Mouse (Mus musculus) layer of hippocampus, postnatal 10 days (tissue): Measurements from ENCODE around the gene Mt4. TPM values are rescaled to one million over a fixed set of nuclear protein-coding genes. Genes with fewer than 3 reads are reported as not detected.

ENCODE experiments used
- DNase-seq, 2 experiments: peaks; one replicate each; pipeline ENCODE4 v3.0.0; 2021; ENCODE audit warnings: low spot score in 2 of 2
- long read RNA-seq: library from polyadenylated mRNA; stranded (forward); transcript quantifications from one replicate; pipeline ENCODE4 v2.0.0, GENCODE M21; 2023
- total RNA-seq, 2 experiments: library from RNA; stranded (reverse); gene quantifications; 2 replicates each; pipeline ENCODE4 v1.2.3; 2021

Gene Mt4
- not detected for total RNA-seq
- long read RNA-seq, partial matches to known transcripts = 0 of 1 reads
- long read RNA-seq, other reads (novel, unspliced or antisense) = 0 of 1 reads

DNA sequence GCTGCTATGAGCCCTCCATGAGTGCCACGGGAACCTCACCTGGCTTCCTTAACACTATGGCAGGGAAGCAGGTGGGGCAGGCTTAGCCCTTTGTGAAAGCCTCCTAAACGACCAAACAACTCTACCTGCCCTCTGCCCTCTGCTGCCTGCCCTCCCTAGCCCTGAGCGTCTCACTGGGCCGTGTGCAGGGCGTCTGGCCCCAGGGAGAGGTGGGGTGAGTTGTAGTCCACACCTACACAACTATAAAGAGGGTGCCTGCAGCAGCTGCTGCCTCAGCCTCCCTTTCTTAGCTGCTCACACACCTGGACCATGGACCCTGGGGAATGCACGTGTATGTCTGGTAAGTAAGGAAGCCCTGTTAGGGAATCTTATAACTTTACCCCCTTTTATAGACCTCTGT, at the start of gene Mt4:
Gene Mt4 (plus strand): TSS at position 265 of the 400 bp plus-strand sequence.
- DNase-seq = no peak

DNA sequence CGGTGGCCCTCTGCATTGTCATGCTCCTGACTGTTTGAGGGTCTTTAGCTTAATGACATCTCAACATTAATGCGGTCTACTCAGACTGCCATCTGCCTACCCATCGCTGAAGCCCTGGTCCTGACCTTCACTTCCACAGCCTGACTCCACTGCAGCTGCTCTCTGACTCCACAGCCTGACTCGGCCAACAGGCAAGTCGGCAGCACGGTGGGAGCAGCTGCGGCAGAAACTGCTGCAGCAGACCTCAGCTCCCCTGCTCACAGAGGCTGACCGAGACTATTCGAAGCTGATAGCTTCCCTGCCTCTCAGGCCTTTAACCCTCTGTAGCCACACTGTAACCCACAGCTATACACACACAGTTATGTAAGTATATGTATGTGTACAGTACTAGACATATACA, 49.0 kb upstream of the Mt4 start:
- no peak for DNase-seq

DNA sequence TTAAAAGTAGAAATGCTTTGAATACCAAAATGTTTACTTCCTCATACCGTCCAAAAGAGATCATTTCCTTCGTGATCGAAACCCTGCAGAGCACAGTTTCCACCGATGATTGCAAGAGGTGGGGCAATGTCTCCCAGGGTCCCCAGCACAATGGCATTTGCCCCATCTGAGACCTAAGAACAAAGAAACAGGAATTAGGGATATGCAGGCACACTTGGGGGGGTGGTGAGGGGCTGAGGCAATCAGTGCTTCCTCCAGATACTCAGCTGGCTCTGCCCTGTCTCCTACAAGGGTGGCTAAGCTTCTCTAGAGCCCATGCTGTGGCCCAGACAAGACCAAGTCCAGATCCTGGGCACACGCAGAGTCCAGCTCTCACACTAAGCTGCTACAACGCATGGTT, 47.3 kb upstream of the Mt4 start:
- DNase-seq = no peak

DNA sequence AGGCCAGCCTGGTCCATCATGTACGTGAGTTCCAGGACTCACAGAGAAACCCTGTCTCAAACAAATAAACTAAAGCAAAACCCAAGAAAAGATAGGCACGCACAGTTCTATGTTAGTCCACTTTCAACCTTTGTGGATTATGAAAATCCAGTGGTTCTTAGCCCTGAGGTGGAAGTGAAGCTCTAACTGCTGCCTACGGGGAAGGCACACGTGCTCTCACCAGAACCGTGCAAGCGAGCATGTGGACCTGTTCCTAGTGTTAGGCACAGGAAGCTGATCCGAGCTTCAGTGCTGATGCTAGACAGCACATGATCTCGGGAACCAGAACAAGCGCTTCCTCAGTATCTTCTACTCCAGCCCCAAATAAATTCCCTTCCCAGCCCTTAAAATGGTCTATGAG, 44.1 kb upstream of the Mt4 start:
- no peak for DNase-seq

DNA sequence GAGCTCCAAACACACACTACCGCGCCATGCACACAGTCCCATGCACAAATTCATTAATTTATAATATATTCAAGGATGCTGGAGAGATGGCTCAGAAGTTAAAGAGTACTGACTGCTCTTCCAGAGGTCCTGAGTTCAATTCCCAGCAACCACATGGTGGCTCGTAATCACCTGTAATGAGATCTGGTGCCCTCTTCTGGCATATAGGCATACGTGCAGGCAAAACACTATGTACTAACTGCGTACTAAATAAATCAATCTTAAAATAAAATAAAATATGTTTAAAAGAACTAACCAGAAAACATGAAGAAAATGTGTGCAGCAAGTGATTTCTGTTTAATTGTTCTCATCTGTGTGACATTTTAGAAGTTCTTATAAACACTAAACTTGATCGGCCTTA, 42.7 kb upstream of the Mt4 start:
- DNase-seq = no peak

DNA sequence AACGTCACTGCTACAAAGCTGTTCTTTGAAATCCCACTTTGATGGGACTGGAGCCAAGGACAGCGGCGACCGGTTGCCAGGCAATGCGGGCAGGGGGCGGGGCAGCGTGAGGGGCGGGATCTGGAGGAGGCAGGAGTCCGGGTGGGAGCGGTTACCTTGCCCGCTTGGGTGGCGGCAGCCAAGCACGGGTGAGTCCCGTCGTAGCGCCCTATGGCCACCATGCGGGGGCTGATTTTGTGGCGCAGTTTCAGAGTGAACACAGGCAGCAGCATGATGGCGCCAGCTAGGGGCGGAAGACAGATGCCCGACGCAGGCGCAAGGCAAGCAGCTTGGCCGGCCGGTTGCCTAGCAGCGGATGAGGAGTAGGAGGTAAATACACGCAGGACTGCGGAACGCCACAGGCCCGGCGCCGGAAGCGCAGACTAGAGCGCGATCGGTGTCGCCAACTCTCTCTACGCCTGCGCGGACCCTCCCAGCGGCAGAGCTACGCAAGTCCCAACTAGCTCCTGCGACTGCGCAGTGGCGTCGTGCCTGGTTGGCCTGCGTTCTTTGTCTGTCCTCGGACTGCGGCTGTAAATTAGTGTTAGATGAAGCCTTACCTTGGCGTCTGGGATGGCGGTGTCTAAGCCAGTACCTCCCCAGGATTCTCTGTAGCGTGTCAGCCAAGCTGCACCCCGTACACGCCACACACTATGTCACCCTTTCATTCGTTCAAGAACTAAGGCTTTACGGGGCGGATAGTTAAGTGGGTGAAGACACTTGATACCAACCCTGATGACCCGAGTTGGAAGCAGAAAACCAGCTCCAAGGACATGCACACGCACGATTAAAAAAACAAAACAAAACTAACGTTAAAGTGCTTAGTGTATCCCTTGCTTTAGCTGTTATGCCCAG, 38.7 kb upstream of the Mt4 start, which contains the start of gene Bbs2:
Gene Bbs2 (minus strand): TSS at position 848 of the 894 bp plus-strand sequence.
- DNase-seq = peak; percentile 98 to 99

DNA sequence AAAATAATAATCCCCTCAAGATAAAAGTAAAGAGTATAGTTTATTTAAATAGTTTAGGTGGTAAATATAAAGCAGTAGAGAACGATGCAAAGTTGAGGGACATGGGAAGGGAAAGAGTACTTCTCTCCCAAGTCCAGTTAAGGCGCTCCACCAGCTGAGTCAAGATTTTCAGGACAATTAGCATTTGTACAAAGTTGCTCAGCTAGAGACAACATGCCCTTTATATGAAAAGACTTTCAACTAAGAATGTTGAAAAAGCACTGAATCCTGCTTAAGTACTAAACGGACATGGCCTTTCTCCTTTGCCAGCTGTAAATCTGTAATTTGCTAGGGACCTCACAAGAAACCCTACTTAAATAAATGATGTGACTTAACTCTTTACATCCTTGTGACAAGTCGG, 38.0 kb upstream of the Mt4 start:
- DNase-seq = no peak

DNA sequence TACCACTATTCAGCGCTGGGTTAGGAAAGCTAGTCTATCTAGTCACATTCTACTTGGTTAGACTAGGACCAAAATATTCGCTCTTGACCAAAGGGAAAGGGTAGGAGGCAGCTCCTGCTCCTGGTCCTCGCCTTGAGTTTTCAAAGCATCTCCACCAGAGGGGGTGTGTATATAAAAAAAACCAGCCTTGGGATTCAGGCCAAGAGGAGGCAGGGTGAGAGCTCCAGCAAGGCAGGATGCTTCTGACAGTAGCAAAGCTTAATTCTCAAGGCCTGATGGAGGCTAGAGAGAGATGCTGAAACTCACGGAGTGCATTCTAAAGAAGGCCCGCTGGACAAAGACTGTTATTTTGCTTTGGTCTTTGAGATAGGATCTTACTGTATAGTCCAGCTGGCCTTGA, 32.9 kb upstream of the Mt4 start:
- peak; percentile 28 to 57 for DNase-seq

DNA sequence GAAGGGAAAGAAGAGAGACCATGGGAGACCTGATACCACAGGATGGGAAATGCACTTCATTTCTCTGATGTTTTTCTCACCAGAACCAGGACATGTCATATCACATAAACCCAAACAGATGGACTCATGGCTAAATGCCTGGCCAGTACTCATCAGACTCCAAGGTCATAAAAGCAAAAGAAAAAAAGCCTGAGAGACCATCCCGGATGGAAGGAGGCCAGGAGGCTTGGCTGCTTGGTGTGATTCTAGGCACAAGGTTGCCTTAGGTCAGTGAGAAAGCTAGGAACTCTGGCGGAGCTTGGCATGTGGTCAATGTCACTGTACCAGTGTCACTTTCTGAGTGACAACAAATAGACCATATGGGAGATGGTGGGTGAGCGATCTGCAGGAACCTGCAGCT, 29.1 kb upstream of the Mt4 start:
- DNase-seq = no peak

DNA sequence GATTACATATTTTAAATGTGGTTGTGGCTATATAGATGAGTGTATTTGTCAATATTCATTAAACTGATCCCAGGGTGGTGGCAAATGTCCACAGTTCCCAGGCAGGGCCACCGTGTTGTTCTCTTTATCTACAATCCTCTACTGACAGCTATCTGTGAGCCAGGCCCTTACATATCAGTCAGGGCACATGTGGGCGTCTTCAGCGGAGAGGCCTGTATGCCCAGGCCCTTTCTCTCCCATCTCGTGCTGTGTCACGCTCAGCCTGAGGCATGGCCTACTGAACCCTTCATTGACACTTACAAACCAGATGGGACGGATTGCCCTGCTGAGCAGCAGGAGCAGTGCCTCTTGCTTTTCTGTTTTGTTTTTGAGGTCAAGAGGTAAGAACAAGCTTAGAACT, 27.6 kb upstream of the Mt4 start:
- no peak for DNase-seq

DNA sequence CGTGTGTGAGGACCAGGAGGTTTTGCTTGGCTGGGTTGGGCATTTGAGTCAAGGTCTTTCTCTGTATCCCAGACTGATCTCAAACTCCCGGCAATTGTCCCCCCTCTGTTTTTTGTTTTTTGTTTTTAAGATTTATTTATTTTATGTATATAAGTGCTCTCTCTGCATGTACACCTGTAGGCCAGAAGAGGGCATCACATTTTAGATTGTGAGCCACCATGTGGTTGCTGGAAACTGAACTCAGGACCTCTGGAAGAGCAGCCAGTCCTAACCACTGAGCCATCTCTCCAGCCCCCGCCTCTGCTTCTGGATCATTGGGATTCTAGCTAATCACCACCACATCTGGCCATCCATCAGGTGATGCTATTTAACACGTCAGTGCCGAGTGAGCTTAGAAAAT, 27.2 kb upstream of the Mt4 start:
- no peak for DNase-seq

DNA sequence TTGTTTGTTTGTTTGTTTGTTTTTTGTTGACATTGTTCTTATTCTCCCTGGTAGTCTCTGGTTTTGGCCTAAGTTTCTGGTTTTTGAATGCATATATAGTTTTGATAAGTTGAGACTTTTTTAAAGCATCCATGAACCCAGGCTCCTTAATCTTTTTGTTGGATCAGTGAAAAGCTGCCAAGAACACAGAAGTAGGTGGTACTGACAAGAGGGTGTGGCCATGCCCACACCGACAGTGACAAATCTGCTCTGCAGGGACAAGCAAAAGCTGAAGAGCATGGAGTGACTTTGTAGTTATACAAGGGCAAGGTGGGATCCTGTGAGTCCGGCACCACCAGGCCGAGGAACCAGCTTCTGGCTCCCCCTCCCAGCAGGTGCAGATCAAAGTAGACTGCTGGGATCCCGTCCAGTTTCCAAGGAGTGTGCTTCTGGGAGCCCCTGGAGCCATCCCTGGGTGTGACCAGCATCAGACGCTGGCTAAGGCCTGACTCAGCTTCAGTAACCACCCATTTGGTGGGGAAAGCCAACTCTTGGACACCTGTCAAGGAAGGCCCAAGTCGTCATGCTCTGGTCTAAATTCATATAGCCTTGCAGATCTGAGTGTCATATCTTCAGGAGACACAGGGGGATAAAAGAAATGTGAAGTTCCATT, 26.3 kb upstream of the Mt4 start:
- no peak for DNase-seq

DNA sequence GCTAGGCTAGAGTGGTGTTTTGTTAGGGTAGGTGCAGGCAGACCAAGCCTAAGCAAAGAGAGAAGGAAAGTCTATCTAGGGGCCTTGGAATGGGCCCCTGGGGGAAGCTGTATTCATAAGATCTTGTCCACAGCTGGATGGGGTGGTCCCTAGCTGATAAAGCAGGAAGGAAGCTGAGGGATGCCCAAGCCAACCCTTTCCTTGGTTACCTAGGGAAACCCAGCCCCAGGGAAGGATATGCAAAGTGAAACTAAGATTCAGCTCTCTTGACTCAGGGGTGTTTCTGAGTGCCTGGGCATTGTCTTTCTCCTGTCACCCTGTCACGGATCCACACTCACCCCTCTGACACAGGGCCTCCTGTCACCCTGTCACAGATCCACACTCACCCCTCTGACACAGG, 23.6 kb upstream of the Mt4 start:
- no peak for DNase-seq

DNA sequence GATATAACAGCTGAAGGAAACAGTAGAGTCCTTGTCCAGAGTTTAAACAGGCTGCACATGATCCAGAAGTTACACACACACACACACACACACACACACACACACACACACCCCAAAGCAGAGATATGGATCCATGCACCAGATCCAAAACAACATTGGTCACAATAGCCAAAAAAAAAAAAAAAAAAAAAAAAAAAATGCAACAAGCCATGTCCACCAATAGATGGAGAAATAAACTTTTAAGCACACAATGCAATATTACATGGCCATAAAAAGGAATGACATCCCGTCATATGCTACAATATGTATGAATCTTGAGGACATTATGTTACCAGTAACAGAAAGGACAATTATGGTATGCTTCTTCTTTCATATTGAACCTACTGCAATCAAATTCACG, 23.0 kb upstream of the Mt4 start:
- DNase-seq = no peak

DNA sequence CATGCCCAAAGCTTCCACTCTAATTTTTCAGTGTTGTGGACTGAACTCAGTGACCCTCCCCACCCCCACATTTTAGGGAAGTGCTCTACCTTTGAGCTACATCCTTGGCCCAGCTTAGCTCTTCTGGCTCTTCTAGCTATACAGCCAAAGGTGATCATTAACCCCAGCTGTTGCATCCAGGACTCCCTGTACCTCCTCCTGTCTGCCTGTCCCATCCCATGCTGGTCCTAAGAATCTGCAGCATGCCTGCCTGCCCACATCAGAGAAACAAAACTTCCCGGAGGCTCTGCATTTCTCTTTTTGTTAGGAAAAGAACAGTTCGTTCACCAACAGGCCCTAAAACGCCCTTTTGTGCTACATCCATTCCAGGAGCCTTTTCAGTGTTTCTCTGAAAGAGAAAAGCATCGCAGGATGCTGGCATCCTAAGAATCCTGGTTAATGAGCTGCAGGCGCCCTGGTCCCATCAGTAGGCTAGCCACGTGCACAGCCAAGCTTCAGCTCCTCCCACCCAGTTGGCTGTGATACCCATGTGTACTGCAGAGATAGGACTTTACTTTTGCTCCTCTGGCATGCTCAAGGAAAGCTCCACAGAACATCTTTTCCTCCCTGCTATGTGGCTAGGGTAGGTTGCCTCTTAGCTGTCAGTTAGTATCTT, 18.1 kb upstream of the Mt4 start:
- peak; percentile 66 to 73 for DNase-seq

DNA sequence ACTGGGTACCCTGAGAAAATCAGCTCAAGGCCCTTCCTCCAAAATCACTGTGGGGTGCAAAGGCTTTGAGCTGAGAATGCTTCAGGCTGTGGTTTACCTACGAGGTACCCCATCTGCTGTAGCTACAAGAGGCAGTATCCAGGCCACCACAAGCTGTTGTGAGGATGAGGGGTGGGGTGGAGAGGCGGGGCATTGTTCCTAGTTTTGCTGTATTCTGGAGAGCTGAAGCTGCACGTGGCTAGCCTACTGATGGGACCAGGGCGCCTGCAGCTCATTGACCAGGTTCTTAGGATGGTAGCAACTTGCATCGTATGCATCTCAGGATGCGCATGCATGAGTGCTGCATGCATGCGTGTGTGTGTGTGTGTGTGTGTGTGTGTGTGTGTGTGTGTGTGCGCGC, 15.4 kb upstream of the Mt4 start:
- peak; percentile 39 to 49 for DNase-seq

DNA sequence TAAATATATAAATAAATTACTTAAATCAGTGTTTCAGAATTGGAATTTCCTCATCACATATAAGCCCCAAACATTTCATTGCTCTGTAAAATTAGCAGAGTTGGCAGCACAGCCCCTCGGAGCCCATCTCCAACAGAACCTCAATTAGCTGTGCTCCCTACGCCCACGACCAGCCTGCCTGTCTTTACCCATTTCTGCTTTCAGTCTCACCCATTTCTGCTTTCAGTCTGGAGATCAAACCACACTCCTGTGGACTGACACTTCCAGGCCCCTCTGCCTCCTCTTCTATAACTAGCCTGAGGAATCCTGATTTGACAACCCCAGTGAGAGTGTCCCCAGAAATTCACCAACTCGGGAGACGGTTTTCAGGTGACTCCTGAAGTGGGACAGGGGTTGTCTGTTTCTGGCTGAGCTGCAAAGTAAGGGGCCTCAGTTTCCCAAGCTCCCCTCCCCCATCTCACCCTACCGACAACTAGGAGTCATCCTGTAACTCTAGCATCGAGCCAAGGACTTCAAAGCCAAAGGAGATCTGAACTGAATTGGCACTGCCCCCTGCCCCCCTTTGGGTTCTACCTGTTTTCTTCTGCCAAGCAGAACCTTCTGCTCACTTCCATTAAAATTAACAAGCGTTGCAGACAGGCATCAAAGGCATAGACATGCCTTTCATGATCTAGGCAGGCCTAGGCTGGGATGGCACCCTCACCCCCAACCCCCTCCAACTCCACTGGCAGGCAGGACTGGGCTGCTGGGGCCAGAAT, 14.1 kb upstream of the Mt4 start:
- DNase-seq = peak; percentile 36 to 39

DNA sequence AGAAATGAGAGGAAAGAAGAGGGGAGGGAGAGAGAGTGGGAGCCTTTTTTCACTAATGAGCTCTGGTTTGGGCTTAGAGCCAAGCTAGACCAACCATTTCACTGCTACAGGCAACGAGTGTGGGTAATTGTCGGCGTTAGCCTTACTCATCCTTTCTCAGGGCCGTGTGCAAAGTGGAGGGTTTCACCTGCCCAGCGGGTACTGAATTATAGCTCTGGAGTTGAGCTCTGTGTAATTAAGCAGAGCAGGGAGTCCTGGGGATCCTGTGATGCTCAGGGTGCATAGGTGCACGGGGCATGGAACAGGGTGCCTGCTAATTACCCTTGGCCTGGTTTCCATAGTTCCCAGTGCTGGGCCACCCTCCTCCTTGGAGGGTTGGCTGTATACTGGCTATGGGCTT, 9.3 kb upstream of the Mt4 start:
- no peak for DNase-seq

DNA sequence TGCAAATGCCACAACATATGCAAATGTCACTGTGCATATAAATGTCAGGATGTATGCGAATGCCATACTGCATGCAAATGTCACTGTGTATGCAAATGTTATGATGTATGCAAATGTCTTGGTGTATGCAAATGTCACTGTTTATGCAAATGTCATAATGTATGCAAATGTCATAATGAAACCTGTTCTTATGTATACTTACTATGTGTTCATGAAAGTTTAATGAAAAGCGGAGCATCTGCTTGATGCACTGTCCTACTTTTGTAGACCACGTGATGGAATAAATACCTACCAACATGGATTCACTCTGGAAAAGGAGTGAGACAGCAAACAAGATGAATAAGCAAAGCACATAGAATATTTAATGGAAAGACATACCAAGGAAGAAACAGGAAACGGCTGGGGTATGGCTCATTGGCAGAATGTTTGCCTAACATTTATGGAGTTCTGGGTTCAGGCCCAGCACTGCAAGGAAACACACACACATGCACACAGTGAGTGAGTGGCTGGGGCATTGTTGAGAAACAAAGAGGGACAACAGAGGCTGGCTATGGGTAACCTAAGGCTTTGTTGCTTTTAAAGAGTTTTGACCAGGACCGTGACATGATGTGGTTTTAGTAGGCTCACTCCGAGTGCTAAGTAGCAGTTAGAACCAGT, 7.7 kb upstream of the Mt4 start:
- no peak for DNase-seq

DNA sequence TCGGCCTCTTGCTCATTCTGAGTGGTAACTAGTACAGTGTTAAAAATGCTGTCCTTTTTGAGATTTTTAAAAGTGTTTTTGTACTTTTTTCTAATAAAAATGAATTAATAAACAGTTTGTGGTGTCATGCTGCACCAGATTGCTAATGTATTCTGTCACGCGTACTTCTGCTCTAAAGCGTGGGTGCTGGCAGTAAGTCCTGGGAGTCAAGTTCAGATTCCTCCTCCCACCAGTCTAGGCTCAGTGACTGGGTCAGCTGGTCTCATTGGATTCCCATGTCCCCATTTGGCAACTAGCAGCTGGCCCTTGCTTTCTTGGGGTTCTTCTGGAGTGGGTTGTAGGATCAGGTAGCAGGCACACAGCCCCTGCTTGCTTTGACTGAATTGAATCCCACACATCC, 6.9 kb upstream of the Mt4 start:
- DNase-seq = no peak

DNA sequence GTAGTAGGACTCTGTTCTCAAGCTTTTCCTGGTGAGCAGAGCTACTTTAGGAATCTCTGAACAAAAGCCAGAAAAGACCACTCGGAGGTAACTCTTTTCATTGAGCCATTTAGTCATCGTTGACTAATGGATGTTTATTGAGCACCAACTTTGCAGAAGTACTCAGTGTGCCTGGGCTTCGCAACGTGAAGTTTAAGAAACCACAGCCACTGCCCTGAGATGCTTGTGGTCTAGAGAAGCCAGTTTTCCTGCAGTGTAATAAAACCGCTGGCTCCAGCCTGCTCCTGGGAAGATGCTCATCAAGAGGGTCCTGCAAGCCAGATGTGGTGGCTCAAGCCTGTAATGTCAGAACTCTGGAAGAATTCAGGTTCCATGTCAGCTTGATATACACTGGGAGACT, 4.9 kb upstream of the Mt4 start:
- DNase-seq = no peak
